Mouse (Mus musculus) hindbrain, embryonic 14.5 days (tissue): ENCODE data around the gene Chrna4. TPM values are rescaled to one million over a fixed set of nuclear protein-coding genes. Genes with fewer than 3 reads are reported as not detected.

ENCODE experiments used
- ATAC-seq: fragments of 200-750 bp; cut with Nextera tagmentation; 2 replicates; pipeline ENCODE4 v1.8.0; 2017; ENCODE audit warnings: moderate number of reproducible peaks, mild to moderate bottlenecking, moderate TSS enrichment, moderate library complexity; ENCODE audit not compliant: low FRiP score
- DNase-seq: peaks from one replicate; pipeline ENCODE4 v3.0.0-alpha.2; 2015; ENCODE audit warnings: low spot score
- H3K27ac ChIP-seq: fragments of 300-500 bp; sonication (generic); 2 replicates; pipeline ENCODE4 v1.5.1; 2014; ENCODE audit warnings: mild to moderate bottlenecking, moderate library complexity
- H3K27me3 ChIP-seq: fragments of 300-500 bp; sonication (generic); 2 replicates; pipeline ENCODE4 v1.6.1; 2014; ENCODE audit warnings: mild to moderate bottlenecking, low read length, mixed read lengths; ENCODE audit not compliant: control insufficient read depth, insufficient read depth
- H3K36me3 ChIP-seq: fragments of 300-500 bp; sonication (generic); replicated peaks from 2 replicates; pipeline ENCODE4 v1.6.1; 2014; ENCODE audit not compliant: control insufficient read depth, insufficient read depth
- H3K4me1 ChIP-seq: fragments of 300-500 bp; sonication (generic); replicated peaks from 2 replicates; pipeline ENCODE4 v1.6.1; 2014; ENCODE audit warnings: antibody characterized with exemption, low read length, mixed read lengths; ENCODE audit not compliant: control insufficient read depth, insufficient read depth
- H3K4me2 ChIP-seq: fragments of 300-500 bp; sonication (generic); replicated peaks from 2 replicates; pipeline ENCODE4 v1.6.1; 2014; ENCODE audit warnings: mild to moderate bottlenecking, moderate library complexity
- H3K4me3 ChIP-seq: fragments of 300-500 bp; sonication (generic); replicated peaks from 2 replicates; pipeline ENCODE4 v1.5.1; 2014; ENCODE audit warnings: mild to moderate bottlenecking, low read length
- H3K9ac ChIP-seq: fragments of 300-500 bp; sonication (generic); 2 replicates; pipeline ENCODE4 v1.6.1; 2014
- H3K9me3 ChIP-seq: fragments of 300-500 bp; sonication (generic); 2 replicates; pipeline ENCODE4 v1.6.1; 2016; ENCODE audit warnings: low read length; ENCODE audit not compliant: control insufficient read depth
- WGBS: fragments of 180-500 bp; shearing (Covaris S2); extraction: QIAGEN DNeasy Blood & Tissue Kit; methylation state at CpG from one replicate; pipeline ENCODE4 v1.1.7; 2014; 5-methylcytosine and 5-hydroxymethylcytosine counted together
- polyA plus RNA-seq: library from polyadenylated mRNA; unstranded; fragments of >200 nt; fragmentation: Nextera tagmentation; extraction: Ambion mirVana; gene quantifications from 2 replicates; pipeline ENCODE4 v1.2.1, GENCODE M21; 2014

Chrna4 gene
- polyA plus RNA-seq, 1 experiment from 2014 or later: 59.1 TPM

DNA sequence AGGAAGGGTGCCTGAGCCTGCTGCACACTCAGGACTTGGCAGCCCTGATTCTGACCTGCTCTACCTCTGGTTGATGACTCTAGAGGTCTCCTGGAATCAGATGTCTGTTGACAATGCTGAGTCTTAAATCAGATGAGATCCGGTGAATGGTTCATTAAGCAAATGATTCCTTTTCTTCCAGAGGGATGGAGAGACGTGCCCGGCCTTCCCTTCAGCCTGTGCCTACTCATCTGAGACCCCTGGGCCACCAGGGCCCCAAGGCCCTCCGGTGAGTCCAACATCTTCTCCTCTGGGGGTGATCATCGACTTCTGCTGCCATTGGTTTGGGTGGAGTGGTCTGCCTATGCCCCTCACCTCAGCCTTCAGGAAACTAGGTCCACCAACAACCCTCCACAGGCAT is 35.0 kb downstream of the Chrna4 start:
- no peaks in the 10 kb centered on the region for H3K9me3 ChIP-seq
- no peak overlapping the region for H3K27ac ChIP-seq
- no peaks in the 10 kb centered on the region for H3K36me3 ChIP-seq
- DNase-seq: no peak
- no peaks in the 10 kb centered on the region for H3K4me1 ChIP-seq
- WGBS: 44% methylated on average over 5 of the region's 5 CpGs
- no peak overlapping the region for H3K9ac ChIP-seq
- H3K4me2 ChIP-seq: no peak overlapping the region
- H3K4me3 ChIP-seq: no peak overlapping the region
- no peak for ATAC-seq
- H3K27me3 ChIP-seq: no peaks in the 10 kb centered on the region

DNA sequence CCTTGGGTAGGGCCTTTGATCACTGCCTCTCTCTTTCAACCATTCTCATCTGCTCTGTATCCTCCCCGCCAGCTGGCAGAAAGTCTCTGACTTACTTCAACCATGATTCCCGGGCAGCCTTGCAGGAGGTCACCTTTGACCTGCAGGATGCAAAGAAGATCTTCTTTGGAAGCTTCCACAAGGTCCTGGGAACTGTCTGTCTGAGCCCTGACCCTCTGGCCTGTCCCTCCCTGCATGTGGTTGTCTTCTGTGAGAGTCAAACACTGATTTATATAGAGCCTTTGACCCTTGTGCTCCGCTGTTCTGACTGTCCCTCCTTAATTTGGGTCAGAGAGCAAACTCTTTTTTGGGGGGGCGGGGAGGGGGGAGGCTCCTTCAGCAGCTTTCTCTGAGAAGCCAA is 36.3 kb downstream of the Chrna4 start:
- 28% methylated on average over 4 of the region's 4 CpGs for WGBS

DNA sequence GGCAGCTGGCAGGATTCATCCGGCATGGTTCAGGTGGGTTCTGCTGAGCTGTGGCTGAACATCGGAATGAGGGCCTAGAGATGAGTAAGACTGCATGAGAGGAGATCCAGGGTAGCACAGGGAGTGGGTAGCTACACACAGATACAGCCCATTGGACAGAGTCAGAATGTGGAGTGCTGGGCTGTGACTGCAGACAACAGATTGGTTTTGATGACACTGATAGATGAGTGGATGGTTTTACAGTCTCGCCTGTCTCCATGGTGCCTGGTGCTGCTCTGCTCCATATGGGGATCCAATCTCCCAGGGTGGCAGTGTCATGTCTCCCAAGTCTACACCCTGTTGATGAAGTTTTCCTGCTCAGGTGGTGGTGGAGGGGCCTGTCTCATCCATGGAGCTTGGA is 46.4 kb downstream of the Chrna4 start:
- Histone ChIP-seq H3K27ac (no peak overlapping the region), H3K4me1 (no peaks in the 10 kb centered on the region), H3K27me3 (no peaks in the 10 kb centered on the region), H3K36me3 (no peaks in the 10 kb centered on the region), H3K4me3 (no peak overlapping the region), H3K9ac (no peak overlapping the region), H3K4me2 (no peak overlapping the region), H3K9me3 (no peaks in the 10 kb centered on the region)
- DNase-seq (no peak), ATAC-seq (no peak)
- WGBS: 78% methylated on average over 3 of the region's 3 CpGs

More for the DNA sequence above, 36.3 kb downstream of the Chrna4 start:
- no peaks in the 10 kb centered on the region for H3K27me3 ChIP-seq
- DNase-seq (no peak), ATAC-seq (no peak)
- no peaks in the 10 kb centered on the region for H3K4me1 ChIP-seq
- no peak overlapping the region for H3K4me3 ChIP-seq
- H3K4me2 ChIP-seq: no peak overlapping the region
- no peaks in the 10 kb centered on the region for H3K9me3 ChIP-seq
- H3K36me3 ChIP-seq: no peaks in the 10 kb centered on the region
- no peak overlapping the region for H3K9ac ChIP-seq
- no peak overlapping the region for H3K27ac ChIP-seq

DNA sequence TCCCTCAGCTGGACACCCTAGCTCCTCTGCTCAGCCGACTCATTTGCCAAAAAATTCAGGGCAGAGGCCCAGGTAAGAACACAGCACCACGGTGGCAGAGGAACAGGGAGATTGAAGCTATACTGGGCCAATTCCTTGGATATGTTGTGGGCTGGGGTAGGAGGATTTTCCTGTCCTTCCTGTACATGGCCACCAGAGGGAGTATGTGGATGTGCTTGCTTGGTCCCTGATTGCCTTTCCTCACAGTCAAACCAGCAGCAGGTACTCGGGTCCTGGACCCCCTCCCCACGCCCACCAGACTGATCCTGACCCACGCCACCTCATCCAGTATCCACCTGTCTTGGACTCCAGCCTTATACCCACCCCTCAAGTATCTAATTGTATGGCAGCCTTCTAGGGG is 46.9 kb downstream of the Chrna4 start:
- ATAC-seq (peak; percentile 52; the same call in 1 of the 2 replicates), DNase-seq (peak; percentile 79)
- H3K4me1 ChIP-seq: no peaks in the 10 kb centered on the region
- no peaks in the 10 kb centered on the region for H3K9me3 ChIP-seq
- H3K4me3 ChIP-seq: no peak overlapping the region
- H3K27me3 ChIP-seq: no peaks in the 10 kb centered on the region
- H3K36me3 ChIP-seq: no peaks in the 10 kb centered on the region
- 11% methylated on average over 5 of the region's 5 CpGs for WGBS
- H3K4me2 ChIP-seq: no peak overlapping the region
- no peak overlapping the region for H3K9ac ChIP-seq
- H3K27ac ChIP-seq: no peak overlapping the region

DNA sequence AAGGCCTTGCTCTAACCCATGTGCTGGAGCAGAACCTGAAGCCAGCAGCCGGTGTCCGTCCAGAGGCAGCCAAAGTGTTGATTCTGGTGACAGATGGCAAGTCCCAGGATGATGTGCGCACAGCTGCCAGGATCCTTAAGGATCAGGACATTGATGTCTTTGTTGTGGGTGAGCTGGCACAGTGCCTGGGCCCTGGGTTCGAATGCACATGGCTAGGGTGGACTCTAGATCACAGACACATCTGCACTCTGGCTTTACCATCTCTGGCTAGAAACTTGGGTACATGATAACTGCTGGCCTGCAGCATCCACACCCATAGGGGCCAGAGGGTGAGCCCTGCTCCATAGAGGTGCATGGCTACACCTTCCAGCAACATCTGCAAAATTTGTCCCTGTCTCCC is 47.9 kb downstream of the Chrna4 start:
- Histone ChIP-seq H3K9ac (no peak overlapping the region), H3K4me1 (no peaks in the 10 kb centered on the region), H3K27me3 (no peaks in the 10 kb centered on the region), H3K9me3 (no peaks in the 10 kb centered on the region), H3K27ac (no peak overlapping the region), H3K4me2 (no peak overlapping the region), H3K36me3 (no peaks in the 10 kb centered on the region), H3K4me3 (no peak overlapping the region)
- no peak for DNase-seq
- ATAC-seq: no peak
- 74% methylated on average over 4 of the region's 4 CpGs for WGBS

DNA sequence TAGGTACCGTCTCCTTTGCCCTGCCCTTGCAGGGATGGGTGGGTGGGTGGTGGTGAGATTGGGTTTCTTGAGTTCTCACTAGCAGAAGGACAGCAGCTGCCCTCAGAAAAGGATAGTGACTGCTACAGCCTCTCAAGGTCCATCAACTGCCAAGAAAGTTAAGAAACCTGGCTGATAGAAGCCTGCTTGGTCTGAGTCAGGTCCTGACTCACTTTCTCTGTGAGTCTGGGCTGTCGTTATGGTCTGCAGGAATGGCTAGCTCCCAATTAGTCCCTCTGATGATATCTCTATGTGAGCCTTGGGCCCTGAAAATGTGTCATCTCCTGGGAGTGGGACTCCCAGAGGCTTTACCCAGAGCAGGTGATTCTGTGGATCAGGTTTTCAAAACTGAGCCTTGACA is 49.0 kb downstream of the Chrna4 start:
- Histone ChIP-seq H3K9me3 (no peaks in the 10 kb centered on the region), H3K9ac (no peak overlapping the region), H3K4me1 (no peaks in the 10 kb centered on the region), H3K36me3 (no peaks in the 10 kb centered on the region), H3K27me3 (no peaks in the 10 kb centered on the region), H3K4me3 (no peak overlapping the region), H3K4me2 (no peak overlapping the region), H3K27ac (no peak overlapping the region)
- no peak for ATAC-seq
- WGBS: 90% methylated on average over 2 of the region's 2 CpGs
- DNase-seq: no peak

DNA sequence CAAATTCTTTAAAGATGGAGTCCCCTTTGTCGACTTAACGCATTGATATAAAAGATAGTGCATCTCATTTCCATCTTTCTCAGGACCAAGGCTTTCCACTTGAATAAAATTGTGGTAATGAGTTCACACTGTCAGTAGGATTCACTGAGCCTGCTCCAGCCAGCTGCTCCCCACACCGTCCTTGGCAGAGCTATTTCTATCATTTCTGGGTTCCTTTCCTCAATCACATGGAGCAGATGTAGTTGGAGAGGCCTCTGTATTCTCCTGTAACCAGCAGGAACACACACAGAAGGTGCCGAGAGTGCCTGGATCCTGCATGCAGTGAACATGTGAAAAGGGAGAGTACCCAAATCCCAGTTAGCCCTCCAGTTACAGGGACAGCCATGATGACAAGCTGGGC is 53.0 kb downstream of the Chrna4 start:
- Histone ChIP-seq H3K9ac (no peak overlapping the region), H3K4me2 (no peak overlapping the region), H3K9me3 (no peaks in the 10 kb centered on the region), H3K4me3 (no peak overlapping the region), H3K27ac (no peak overlapping the region), H3K4me1 (peaks cover 5% of the 10 kb centered on the region; the same call in 1 of the 2 replicates), H3K36me3 (no peaks in the 10 kb centered on the region), H3K27me3 (no peaks in the 10 kb centered on the region)
- DNase-seq (no peak), ATAC-seq (no peak)
- WGBS: 57% methylated on average over 4 of the region's 4 CpGs

DNA sequence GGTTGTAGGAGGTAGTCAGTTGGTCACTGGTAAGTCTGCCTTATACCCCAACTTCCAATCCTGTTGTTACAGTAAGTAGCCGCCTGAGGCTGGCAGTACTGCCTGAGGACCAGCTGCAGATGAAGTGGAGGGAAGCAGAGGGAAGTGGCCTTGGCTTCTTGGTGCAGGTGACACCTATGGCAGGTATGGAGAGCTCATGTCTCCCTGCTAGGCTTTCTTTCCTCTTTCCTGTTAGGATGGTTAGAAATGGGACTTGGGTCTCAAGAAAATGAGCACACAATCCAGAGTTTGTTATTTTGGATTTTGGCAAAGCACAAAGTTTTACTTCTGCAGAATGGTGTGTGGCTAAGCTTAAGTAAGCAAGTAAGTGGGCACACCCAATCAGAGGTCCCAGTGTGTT is 54.4 kb downstream of the Chrna4 start:
- no peak overlapping the region for H3K4me2 ChIP-seq
- no peaks in the 10 kb centered on the region for H3K27me3 ChIP-seq
- H3K9ac ChIP-seq: no peak overlapping the region
- ATAC-seq (no peak), DNase-seq (no peak)
- H3K4me3 ChIP-seq: no peak overlapping the region
- no peak overlapping the region for H3K27ac ChIP-seq
- H3K9me3 ChIP-seq: no peaks in the 10 kb centered on the region
- H3K4me1 ChIP-seq: peaks cover 5% of the 10 kb centered on the region; the same call in 1 of the 2 replicates
- 87% methylated on average over 1 of the region's 1 CpGs for WGBS
- H3K36me3 ChIP-seq: no peaks in the 10 kb centered on the region; the same call in 1 of the 2 replicates

DNA sequence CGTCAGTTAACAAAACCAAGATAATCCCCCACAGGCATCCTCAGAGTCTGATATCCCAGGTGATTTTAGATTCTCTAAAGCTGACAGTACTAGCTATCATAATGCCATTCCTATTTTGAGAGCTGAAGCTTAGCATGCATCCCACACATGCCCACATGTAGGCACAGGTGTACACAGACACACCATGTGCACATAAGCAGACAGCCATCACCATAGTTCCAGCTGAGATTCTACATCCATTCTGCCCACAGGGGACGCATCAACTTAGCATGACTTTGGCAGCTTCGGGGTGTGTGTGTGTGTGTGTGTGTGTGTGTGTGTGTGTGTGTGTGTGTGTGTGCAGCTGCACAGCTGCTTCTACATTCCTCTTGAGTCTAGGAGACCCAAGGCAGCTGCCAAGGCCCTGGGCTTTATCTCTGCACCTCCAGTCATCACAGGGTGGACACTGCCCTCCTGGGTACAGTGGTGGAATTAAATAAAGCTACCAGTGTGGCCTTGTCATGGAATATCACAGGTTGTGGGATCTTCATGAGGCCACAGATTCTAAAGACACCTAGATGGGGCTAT is 54.9 kb downstream of the Chrna4 start:
- 39% methylated on average over 3 of the region's 3 CpGs for WGBS
- Histone ChIP-seq H3K36me3 (peaks cover 2% of the 10 kb centered on the region), H3K27ac (no peak overlapping the region), H3K27me3 (no peaks in the 10 kb centered on the region), H3K9me3 (no peaks in the 10 kb centered on the region), H3K9ac (no peak overlapping the region), H3K4me2 (no peak overlapping the region), H3K4me1 (peaks cover 5% of the 10 kb centered on the region; the same call in 1 of the 2 replicates), H3K4me3 (no peak overlapping the region)
- ATAC-seq (no peak), DNase-seq (no peak)
